Mouse (Mus musculus): ENCODE measurements around the gene Map6. TPM values are rescaled to one million over a fixed set of nuclear protein-coding genes. Genes with fewer than 3 reads are reported as not detected.

Gene Map6
- polyA plus RNA-seq, 1 experiment from 2014 or later: 0.07 TPM

- no peak overlapping the region for H3K27ac ChIP-seq (ENCODE audit: low read length)
- H3K4me3 ChIP-seq (ENCODE audit: low read depth, low read length): no peak overlapping the region
- no peaks in the 10 kb centered on the region for H3K36me3 ChIP-seq (ENCODE audit: control insufficient read depth, insufficient read depth)
- peaks cover 8% of the 10 kb centered on the region for H3K4me1 ChIP-seq (ENCODE audit: control insufficient read depth, low read depth, low read length)
- H3K9me3 ChIP-seq (replicated peaks; ENCODE audit: control insufficient read depth, low read length): no peaks in the 10 kb centered on the region
- no peaks in the 10 kb centered on the region for H3K27me3 ChIP-seq (ENCODE audit: control insufficient read depth, insufficient read depth, low read depth, low read length)
- no peak overlapping the region for H3K9ac ChIP-seq (ENCODE audit: low read depth, low read length)
- ATAC-seq (ENCODE audit: low read depth): no peak
- H3K4me2 ChIP-seq (ENCODE audit: low read depth, low read length): no peak overlapping the region
- WGBS (ENCODE audit: insufficient replicate concordance): 70% methylated on average over 6 of the region's 6 CpGs
Observed at GRCm38 (mm10) chr7:99232571-99232970, 34.7 kb upstream of the Map6 start.

DNA sequence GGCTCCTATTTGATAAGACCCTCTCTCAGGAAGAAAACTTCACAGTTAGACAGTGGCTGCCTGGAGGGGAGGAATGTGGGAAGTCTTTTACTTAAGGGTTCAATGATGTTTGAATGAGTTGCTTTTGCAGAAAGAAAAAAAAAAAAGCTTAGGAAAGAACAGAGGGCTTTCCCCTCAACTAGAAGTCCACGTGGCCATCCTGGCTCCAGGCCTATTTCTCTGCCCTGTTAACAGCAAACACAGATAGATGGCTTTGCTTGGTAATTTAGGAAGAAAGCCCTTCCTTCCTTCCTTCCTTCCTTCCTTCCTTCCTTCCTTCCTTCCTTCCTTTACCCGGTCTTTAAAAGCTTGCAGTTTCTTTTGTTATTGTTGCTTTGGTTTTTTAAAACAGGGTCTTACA, 32.3 kb upstream of the Map6 start:
- Histone ChIP-seq H3K4me3 (ENCODE audit: low read depth, low read length) (no peak overlapping the region), H3K4me2 (ENCODE audit: low read depth, low read length) (no peak overlapping the region), H3K27ac (ENCODE audit: low read length) (no peak overlapping the region), H3K36me3 (ENCODE audit: control insufficient read depth, insufficient read depth) (no peaks in the 10 kb centered on the region), H3K27me3 (ENCODE audit: control insufficient read depth, insufficient read depth, low read depth, low read length) (peaks cover 4% of the 10 kb centered on the region; the same call in 1 of the 2 replicates), H3K9ac (ENCODE audit: low read depth, low read length) (no peak overlapping the region), H3K9me3 (replicated peaks; ENCODE audit: control insufficient read depth, low read length) (no peaks in the 10 kb centered on the region), H3K4me1 (ENCODE audit: control insufficient read depth, low read depth, low read length) (no peaks in the 10 kb centered on the region; the same call in 1 of the 2 replicates)
- WGBS (ENCODE audit: insufficient replicate concordance): 22% methylated on average over 2 of the region's 2 CpGs
- no peak for ATAC-seq (ENCODE audit: low read depth)

GRCm38 (mm10) chr7:99235657-99236056, 31.6 kb upstream of the Map6 start:
- Histone ChIP-seq H3K4me1 (ENCODE audit: control insufficient read depth, low read depth, low read length) (no peaks in the 10 kb centered on the region; the same call in 1 of the 2 replicates), H3K27me3 (ENCODE audit: control insufficient read depth, insufficient read depth, low read depth, low read length) (peaks cover 4% of the 10 kb centered on the region; the same call in 1 of the 2 replicates), H3K9me3 (replicated peaks; ENCODE audit: control insufficient read depth, low read length) (no peaks in the 10 kb centered on the region), H3K9ac (ENCODE audit: low read depth, low read length) (no peak overlapping the region), H3K4me2 (ENCODE audit: low read depth, low read length) (no peak overlapping the region), H3K27ac (ENCODE audit: low read length) (no peak overlapping the region), H3K4me3 (ENCODE audit: low read depth, low read length) (no peak overlapping the region), H3K36me3 (ENCODE audit: control insufficient read depth, insufficient read depth) (no peaks in the 10 kb centered on the region)
- WGBS (ENCODE audit: insufficient replicate concordance): 55% methylated on average over 2 of the region's 2 CpGs
- no peak for ATAC-seq (ENCODE audit: low read depth)

DNA sequence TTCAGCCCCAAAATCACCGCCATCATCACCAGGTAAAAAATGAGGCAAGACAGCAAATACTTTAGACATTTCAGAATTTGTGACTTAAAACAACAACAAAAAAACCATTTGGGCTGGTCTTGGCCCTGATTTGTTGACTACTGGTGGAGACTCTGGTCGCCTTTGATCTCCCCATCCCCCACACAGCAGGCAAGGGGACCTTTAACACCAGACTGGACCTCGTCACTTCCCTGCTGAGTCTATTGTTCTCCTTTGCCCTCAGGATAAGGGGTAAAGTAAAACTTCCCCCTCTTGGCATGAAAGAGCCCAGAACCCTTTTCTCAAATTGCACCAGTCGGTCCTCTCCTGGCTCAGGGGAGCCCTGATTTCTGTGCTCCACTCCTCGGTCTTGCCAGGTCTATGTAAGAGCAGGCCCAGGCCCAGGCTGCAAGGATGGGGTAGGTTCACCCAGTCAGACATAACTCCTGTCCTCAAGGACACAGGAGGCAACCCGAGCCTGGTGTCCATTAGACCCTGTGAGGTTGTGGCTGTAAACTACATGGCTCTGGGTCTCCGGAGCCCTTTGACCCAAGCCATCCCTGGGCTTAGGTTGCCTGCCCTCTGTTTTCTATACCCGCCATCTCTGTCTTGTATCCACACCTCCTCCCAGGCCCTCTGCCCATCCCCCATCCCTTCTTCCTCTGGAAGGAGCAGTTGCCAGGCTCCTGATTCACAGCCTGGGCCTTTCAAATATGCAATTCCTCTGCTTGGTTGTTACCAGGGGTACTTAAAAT, 30.2 kb upstream of the Map6 start:
- WGBS (ENCODE audit: insufficient replicate concordance): 35% methylated on average over 8 of the region's 8 CpGs
- H3K27ac ChIP-seq (ENCODE audit: low read length): no peak overlapping the region
- peaks cover 4% of the 10 kb centered on the region; the same call in 1 of the 2 replicates for H3K27me3 ChIP-seq (ENCODE audit: control insufficient read depth, insufficient read depth, low read depth, low read length)
- no peaks in the 10 kb centered on the region for H3K9me3 ChIP-seq (replicated peaks; ENCODE audit: control insufficient read depth, low read length)
- no peaks in the 10 kb centered on the region for H3K36me3 ChIP-seq (ENCODE audit: control insufficient read depth, insufficient read depth)
- no peak overlapping the region for H3K4me3 ChIP-seq (ENCODE audit: low read depth, low read length)
- ATAC-seq (ENCODE audit: low read depth): no peak
- no peaks in the 10 kb centered on the region; the same call in 1 of the 2 replicates for H3K4me1 ChIP-seq (ENCODE audit: control insufficient read depth, low read depth, low read length)
- no peak overlapping the region for H3K9ac ChIP-seq (ENCODE audit: low read depth, low read length)
- H3K4me2 ChIP-seq (ENCODE audit: low read depth, low read length): peak overlapping the region; percentile 47

- H3K27me3 ChIP-seq (ENCODE audit: control insufficient read depth, insufficient read depth, low read depth, low read length): peaks cover 4% of the 10 kb centered on the region; the same call in 1 of the 2 replicates
- 4% methylated on average over 13 of the region's 13 CpGs for WGBS (ENCODE audit: insufficient replicate concordance)
Observed at GRCm38 (mm10) chr7:99238417-99238816, 28.8 kb upstream of the Map6 start, which contains the start of gene Mogat2. Mogat2 (minus strand) TSS chr7:99238619.

DNA sequence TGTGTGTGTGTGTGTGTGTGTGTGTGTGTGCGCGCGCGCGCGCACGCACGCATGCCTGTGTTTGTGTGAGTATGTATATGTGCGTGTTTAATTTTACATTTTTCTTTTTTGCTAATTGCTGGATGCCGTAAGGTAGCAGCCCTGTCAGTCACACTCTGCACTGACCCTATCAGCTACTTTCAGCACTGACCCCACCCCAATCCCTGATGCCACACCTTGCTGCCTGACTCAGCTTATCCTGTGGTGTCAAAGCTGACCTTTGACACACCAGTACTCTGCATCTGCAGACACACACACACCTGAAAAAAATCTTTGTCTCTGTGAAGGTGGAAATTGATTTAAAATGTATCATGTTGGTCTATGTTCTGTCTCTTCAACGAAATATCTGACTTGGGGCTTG, 25.1 kb upstream of the Map6 start:
- WGBS (ENCODE audit: insufficient replicate concordance): 85% methylated on average over 11 of the region's 11 CpGs
- no peaks in the 10 kb centered on the region for H3K9me3 ChIP-seq (replicated peaks; ENCODE audit: control insufficient read depth, low read length)
- peaks cover 6% of the 10 kb centered on the region for H3K27me3 ChIP-seq (ENCODE audit: control insufficient read depth, insufficient read depth, low read depth, low read length)
- H3K4me2 ChIP-seq (ENCODE audit: low read depth, low read length): no peak overlapping the region
- no peaks in the 10 kb centered on the region for H3K36me3 ChIP-seq (ENCODE audit: control insufficient read depth, insufficient read depth)
- H3K4me1 ChIP-seq (ENCODE audit: control insufficient read depth, low read depth, low read length): no peaks in the 10 kb centered on the region; the same call in 1 of the 2 replicates
- ATAC-seq (ENCODE audit: low read depth): no peak
- no peak overlapping the region for H3K27ac ChIP-seq (ENCODE audit: low read length)
- H3K4me3 ChIP-seq (ENCODE audit: low read depth, low read length): no peak overlapping the region
- no peak overlapping the region for H3K9ac ChIP-seq (ENCODE audit: low read depth, low read length)

More at GRCm38 (mm10) chr7:99238417-99238816, 28.8 kb upstream of the Map6 start, which contains the start of gene Mogat2:
- Histone ChIP-seq H3K4me1 (ENCODE audit: control insufficient read depth, low read depth, low read length) (no peaks in the 10 kb centered on the region; the same call in 1 of the 2 replicates), H3K36me3 (ENCODE audit: control insufficient read depth, insufficient read depth) (no peaks in the 10 kb centered on the region), H3K27ac (ENCODE audit: low read length) (no peak within 1 kb of the TSS), H3K4me2 (ENCODE audit: low read depth, low read length) (peak within 1 kb of the TSS; percentile 47), H3K9me3 (replicated peaks; ENCODE audit: control insufficient read depth, low read length) (no peaks in the 10 kb centered on the region), H3K9ac (ENCODE audit: low read depth, low read length) (peak within 1 kb of the TSS; percentile 29; the same call in 1 of the 2 replicates), H3K4me3 (ENCODE audit: low read depth, low read length) (peak within 1 kb of the TSS; percentile 51)
- peak; percentile 95 for ATAC-seq (ENCODE audit: low read depth)

DNA sequence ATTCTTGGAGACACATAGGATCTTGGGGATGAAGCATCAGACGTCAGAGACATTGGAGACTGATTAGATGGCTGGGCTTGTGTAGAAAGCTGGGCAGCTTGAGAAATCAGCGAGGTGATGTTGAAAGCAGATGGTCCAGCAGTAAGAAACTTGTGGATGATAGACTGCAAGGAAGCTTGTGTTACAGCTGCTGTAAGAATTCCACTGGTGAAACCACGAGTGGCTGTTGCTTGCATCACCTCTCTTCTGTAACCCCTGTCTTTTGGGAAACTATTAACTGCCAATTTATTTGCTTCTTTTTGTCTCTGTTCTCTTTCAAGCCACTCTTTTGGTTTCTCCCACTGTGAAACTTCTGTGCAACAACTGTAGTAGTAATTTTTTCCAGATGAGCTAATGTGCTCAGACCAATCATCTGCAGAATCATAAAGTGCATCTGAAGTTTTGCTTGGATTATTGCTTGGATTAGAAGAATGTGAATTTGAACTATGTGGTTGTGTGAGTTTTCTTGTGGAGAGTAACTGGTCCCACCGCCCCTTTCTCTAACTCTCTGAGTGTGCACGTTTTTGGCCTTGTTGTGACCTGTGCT, 19.0 kb upstream of the Map6 start:
- WGBS (ENCODE audit: insufficient replicate concordance): 34% methylated on average over 5 of the region's 5 CpGs
- no peak overlapping the region for H3K4me3 ChIP-seq (ENCODE audit: low read depth, low read length)
- no peak for ATAC-seq (ENCODE audit: low read depth)
- H3K27ac ChIP-seq (ENCODE audit: low read length): no peak overlapping the region
- no peak overlapping the region for H3K4me2 ChIP-seq (ENCODE audit: low read depth, low read length)
- H3K27me3 ChIP-seq (ENCODE audit: control insufficient read depth, insufficient read depth, low read depth, low read length): peaks cover 28% of the 10 kb centered on the region
- no peak overlapping the region for H3K9ac ChIP-seq (ENCODE audit: low read depth, low read length)
- H3K36me3 ChIP-seq (ENCODE audit: control insufficient read depth, insufficient read depth): no peaks in the 10 kb centered on the region
- H3K4me1 ChIP-seq (ENCODE audit: control insufficient read depth, low read depth, low read length): no peaks in the 10 kb centered on the region
- no peaks in the 10 kb centered on the region for H3K9me3 ChIP-seq (replicated peaks; ENCODE audit: control insufficient read depth, low read length)

GRCm38 (mm10) chr7:99248906-99249581, 18.2 kb upstream of the Map6 start:
- Histone ChIP-seq H3K4me3 (ENCODE audit: low read depth, low read length) (peak overlapping the region; percentile 32), H3K27me3 (ENCODE audit: control insufficient read depth, insufficient read depth, low read depth, low read length) (peaks cover 28% of the 10 kb centered on the region), H3K9me3 (replicated peaks; ENCODE audit: control insufficient read depth, low read length) (no peaks in the 10 kb centered on the region), H3K27ac (ENCODE audit: low read length) (peak overlapping the region; percentile 19; the same call in 1 of the 2 replicates), H3K36me3 (ENCODE audit: control insufficient read depth, insufficient read depth) (no peaks in the 10 kb centered on the region), H3K9ac (ENCODE audit: low read depth, low read length) (peak overlapping the region; percentile 16; the same call in 1 of the 2 replicates), H3K4me1 (ENCODE audit: control insufficient read depth, low read depth, low read length) (no peaks in the 10 kb centered on the region), H3K4me2 (ENCODE audit: low read depth, low read length) (peak overlapping the region; percentile 55)
- ATAC-seq (ENCODE audit: low read depth): 0 out of 2 replicates have a peak, but pooled peaks have one; percentile 24
- WGBS (ENCODE audit: insufficient replicate concordance): under 1% methylated on average over 42 of the region's 44 CpGs
